Mouse (Mus musculus): ENCODE results near the gene Vmn1r85. TPM values are rescaled to one million over a fixed set of nuclear protein-coding genes. Genes with fewer than 3 reads are reported as not detected.
"Not testable (repeated sequence)": the region's sequence is repeated elsewhere in the genome, so short reads cannot be mapped to it uniquely, and the experiment has no call there.

The Vmn1r85 gene
- not detected in 2 replicates for polyA plus RNA-seq (2012; rRNA removed)

DNA sequence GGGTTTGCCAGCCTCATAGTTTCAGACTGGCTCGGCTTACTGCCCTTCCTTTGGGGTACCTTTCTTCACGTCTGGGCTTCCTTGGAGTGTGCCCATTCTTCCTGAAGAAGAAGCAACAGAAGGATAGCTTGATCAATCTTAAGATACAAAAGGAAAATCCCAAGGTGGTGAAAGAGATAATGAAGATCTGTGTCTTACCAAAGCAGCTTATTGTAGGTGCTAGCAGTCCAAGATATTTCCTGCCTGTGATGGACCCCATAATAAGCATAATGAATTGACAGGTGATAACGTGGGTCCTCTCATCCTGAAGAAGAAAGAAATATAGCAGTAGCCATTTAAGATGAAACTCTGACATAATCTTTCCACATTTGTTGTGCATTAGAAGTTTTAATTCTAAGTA is at the start of gene Vmn1r85:
Gene Vmn1r85, minus strand, starts transcription at position 101 of the 400 bp plus-strand sequence.
- WGBS = 44% methylated on average over 3 of the region's 3 CpGs
- no peaks in the 10 kb centered on the region for H3K4me1 ChIP-seq (ENCODE audit: control insufficient read depth, insufficient read depth, low read length)
- no peak for TF ChIP-seq POLR2A (IDR thresholded peaks at IDR 0.05; ENCODE audit: borderline replicate concordance, extremely low read depth, low read depth, low read length)
- no peak for TF ChIP-seq CTCF (IDR thresholded peaks at IDR 0.05; ENCODE audit: insufficient read depth, low read length)
- H3K4me3 ChIP-seq (replicated peaks; ENCODE audit: extremely low read depth, low read depth, low read length) = no peak within 1 kb of the TSS
- no peak for DNase-seq

DNA sequence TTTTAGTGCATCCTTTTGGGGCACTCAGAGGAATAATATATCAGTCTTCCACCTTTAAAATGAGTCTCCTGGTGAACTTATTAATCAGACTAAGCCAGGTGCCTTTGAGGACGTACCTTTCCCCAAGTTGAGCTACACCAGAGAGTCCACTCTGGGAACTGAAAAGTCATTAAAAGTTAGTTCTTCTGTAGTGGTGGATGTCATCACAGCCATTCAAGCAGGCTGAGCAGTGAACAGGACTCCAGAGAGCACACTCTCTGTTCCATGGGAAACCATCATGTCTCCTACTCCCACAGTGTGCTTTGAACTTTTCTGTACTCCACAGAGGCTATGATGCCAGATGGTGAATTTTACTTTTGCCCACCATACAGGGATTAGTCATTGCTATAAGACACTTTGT is 45.1 kb upstream of the Vmn1r85 start, which contains the start of gene Vmn1r87:
Gene Vmn1r87, minus strand, starts transcription at position 101 of the 400 bp plus-strand sequence.
- 74% methylated on average over 1 of the region's 1 CpGs for WGBS
- Histone ChIP-seq H3K4me1 (ENCODE audit: control insufficient read depth, insufficient read depth, low read length) (no peaks in the 10 kb centered on the region), H3K4me3 (replicated peaks; ENCODE audit: extremely low read depth, low read depth, low read length) (no peak within 1 kb of the TSS)
- no peak for DNase-seq
- TF ChIP-seq POLR2A (IDR thresholded peaks at IDR 0.05; ENCODE audit: borderline replicate concordance, extremely low read depth, low read depth, low read length) (no peak), CTCF (IDR thresholded peaks at IDR 0.05; ENCODE audit: insufficient read depth, low read length) (no peak)

DNA sequence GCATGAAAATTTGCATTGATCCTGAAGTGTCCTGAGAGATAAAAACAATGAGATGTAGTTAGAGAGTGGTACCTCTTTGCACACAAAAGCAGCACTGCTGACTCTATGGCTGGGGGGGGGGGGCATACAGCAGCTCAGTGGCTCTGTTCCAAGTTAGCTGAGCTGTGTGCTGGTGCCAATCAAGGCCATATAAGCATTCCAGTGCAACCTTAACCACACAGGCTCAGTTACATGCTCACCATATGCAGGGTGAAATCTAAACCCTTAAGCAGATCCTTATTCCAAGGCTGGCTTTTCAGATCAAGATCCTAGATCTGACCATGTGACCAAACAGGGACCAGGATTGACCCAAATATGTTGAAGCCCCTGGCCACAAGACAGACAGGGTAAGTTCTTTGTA is 42.4 kb upstream of the Vmn1r85 start:
- TF ChIP-seq CTCF (IDR thresholded peaks at IDR 0.05; ENCODE audit: insufficient read depth, low read length) (no peak), POLR2A (IDR thresholded peaks at IDR 0.05; ENCODE audit: borderline replicate concordance, extremely low read depth, low read depth, low read length) (no peak)
- Histone ChIP-seq H3K4me1 (ENCODE audit: control insufficient read depth, insufficient read depth, low read length) (no peaks in the 10 kb centered on the region), H3K4me3 (replicated peaks; ENCODE audit: extremely low read depth, low read depth, low read length) (no peak overlapping the region)
- DNase-seq = no peak

DNA sequence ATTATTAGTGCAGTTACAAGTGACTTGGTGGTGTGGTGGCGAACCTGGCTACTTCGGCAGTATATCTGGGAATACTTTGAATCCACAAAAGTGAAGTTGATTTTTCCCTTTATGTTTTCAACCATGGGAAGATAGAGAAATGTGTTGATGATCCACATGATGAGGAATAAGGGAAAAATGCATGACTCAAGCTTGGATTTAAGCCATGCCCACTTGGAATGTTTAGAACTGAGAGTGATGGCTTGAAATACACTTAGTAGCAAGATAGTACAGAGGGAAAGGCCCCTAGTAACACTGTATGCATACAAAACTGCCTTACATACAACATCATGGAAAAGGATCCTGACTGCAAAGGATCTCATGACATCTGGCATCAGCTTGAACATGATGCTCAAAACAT is 36.9 kb upstream of the Vmn1r85 start:
- TF ChIP-seq POLR2A (IDR thresholded peaks at IDR 0.05; ENCODE audit: borderline replicate concordance, extremely low read depth, low read depth, low read length) = no peak
- no peak for TF ChIP-seq CTCF (IDR thresholded peaks at IDR 0.05; ENCODE audit: insufficient read depth, low read length)
- Histone ChIP-seq H3K4me3 (replicated peaks; ENCODE audit: extremely low read depth, low read depth, low read length) (no peak overlapping the region), H3K4me1 (ENCODE audit: control insufficient read depth, insufficient read depth, low read length) (no peaks in the 10 kb centered on the region)
- WGBS = 87% methylated on average over 2 of the region's 2 CpGs
- no peak for DNase-seq

DNA sequence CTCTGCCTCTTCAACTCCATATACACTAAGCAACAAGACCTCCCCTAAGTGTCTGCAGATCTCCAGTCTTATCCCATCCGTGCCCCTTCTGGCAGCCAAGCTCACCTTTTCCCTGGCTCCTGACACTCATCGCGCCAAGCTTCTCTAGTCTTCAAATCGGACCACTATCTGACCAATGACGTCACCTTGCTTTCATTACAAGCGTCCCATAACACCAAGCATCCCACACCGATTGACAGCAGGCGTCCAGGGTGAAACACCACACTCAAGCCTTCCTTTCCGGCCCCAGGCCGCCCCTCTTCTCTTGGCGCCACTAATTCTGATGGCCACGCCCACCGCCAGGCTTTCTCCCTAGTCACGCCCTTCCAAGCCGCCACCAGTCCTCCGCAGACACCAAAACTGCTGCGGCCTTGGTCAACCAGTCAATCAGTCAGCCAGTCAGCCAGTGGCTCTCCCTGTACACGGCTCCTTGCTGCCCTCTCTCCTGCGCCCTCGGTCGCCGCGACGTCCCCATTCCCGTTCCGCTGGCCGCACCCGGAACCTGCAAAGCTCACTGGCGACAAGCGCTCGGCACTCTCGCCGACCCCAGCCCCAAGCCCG is 28.7 kb upstream of the Vmn1r85 start:
- H3K4me3 ChIP-seq (replicated peaks; ENCODE audit: extremely low read depth, low read depth, low read length); H3K4me1 ChIP-seq (ENCODE audit: control insufficient read depth, insufficient read depth, low read length): not testable (repeated sequence)
- 2% methylated on average over 27 of the region's 34 CpGs for WGBS
- peak; percentile 7 for DNase-seq

DNA sequence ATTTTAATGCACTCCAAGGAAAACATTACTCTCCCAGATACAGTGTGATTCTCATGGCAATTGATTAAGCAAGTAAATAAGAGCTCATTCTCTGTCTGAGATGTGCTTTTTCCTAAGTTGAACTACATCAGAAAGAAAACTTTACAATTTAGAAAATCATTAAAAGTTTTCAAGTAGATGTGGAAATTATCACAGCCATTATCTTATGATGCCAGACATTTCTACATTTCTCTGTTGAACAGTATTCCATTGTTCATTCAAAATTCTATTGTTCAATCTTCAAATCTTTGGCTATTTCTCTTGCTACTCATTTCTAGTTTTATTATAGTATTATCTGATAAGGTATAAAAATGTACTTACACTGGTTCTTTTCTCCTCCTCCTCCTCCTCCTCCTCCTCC is 24.8 kb upstream of the Vmn1r85 start, which contains the start of gene Vmn1r86:
Gene Vmn1r86, minus strand, starts transcription at position 101 of the 400 bp plus-strand sequence.
- no peaks in the 10 kb centered on the region for H3K4me1 ChIP-seq (ENCODE audit: control insufficient read depth, insufficient read depth, low read length)
- no peak for TF ChIP-seq POLR2A (IDR thresholded peaks at IDR 0.05; ENCODE audit: borderline replicate concordance, extremely low read depth, low read depth, low read length)
- no peak for TF ChIP-seq CTCF (IDR thresholded peaks at IDR 0.05; ENCODE audit: insufficient read depth, low read length)
- H3K4me3 ChIP-seq (replicated peaks; ENCODE audit: extremely low read depth, low read depth, low read length) = no peak within 1 kb of the TSS
- no peak for DNase-seq

DNA sequence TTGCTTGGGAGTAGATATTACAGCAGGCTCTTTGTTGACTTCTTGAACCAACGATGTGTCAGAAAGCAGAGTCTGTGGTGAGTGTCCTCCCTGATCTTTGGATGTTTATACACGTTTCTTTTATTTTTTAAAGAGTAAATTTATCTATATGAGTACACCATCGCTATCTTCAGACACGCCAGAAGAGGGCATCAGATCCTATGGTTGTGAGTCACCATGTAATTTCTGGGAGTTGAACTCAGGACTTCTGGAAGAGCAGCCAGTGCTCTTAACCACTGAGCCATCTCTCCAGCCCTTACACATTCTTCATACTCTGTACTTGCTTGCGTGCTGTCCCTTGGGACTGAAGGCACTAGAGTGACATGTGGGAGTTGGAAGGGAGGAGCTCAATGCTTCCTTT is 22.7 kb downstream of the Vmn1r85 start:
- no peak for DNase-seq
- TF ChIP-seq POLR2A (IDR thresholded peaks at IDR 0.05; ENCODE audit: borderline replicate concordance, extremely low read depth, low read depth, low read length) = no peak
- TF ChIP-seq CTCF (IDR thresholded peaks at IDR 0.05; ENCODE audit: insufficient read depth, low read length) = no peak
- WGBS = 55% methylated on average over 5 of the region's 5 CpGs

DNA sequence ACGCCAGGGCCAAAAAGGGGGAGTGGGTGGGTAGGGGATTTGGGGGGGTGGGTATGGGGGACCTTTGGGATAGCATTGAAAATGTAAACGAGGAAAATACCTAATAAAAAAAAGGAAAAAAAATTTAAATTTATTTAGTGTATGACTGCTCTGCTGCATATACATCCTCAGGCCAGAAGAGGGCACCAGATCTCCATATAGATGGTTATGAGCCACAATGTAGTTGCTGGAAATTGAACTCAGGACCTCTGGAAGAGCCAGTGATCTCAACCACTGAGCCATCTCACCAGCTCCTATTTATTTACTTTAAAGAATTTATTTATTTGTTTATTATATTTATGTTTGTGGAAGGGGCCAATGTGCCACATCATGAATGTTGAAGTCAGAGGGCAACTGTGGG is 31.6 kb downstream of the Vmn1r85 start:
- not testable (repeated sequence) for H3K4me3 ChIP-seq (replicated peaks; ENCODE audit: extremely low read depth, low read depth, low read length); H3K4me1 ChIP-seq (ENCODE audit: control insufficient read depth, insufficient read depth, low read length); DNase-seq
- whole genome bisulfite sequencing = 46% methylated on average over 2 of the region's 2 CpGs

More for the DNA sequence above, 22.7 kb downstream of the Vmn1r85 start:
- no peak overlapping the region for H3K4me3 ChIP-seq (replicated peaks; ENCODE audit: extremely low read depth, low read depth, low read length)
- H3K4me1 ChIP-seq (ENCODE audit: control insufficient read depth, insufficient read depth, low read length) = no peaks in the 10 kb centered on the region

DNA sequence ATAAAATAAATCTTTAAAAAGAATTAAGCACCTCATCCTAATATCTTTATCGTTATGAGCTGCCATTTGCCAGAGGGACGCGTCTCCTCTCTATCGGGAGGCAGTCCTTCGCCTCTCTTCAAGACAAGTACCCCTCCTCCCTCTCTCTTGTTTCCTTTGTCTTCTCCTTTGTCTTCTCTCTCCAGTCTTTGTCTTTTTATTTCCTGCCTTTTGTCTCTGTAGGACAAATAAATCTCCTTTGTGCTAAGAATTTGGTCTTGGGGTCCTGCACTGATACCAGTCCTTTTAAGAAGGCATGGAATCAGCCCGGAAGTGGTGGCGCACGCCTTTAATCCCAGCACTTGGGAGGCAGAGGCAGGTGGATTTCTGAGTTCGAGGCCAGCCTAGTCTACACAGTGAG is 35.4 kb downstream of the Vmn1r85 start:
- no peaks in the 10 kb centered on the region for H3K4me1 ChIP-seq (ENCODE audit: control insufficient read depth, insufficient read depth, low read length)
- 89% methylated on average over 9 of the region's 9 CpGs for WGBS
- DNase-seq = no peak
- TF ChIP-seq CTCF (IDR thresholded peaks at IDR 0.05; ENCODE audit: insufficient read depth, low read length) = no peak
- TF ChIP-seq POLR2A (IDR thresholded peaks at IDR 0.05; ENCODE audit: borderline replicate concordance, extremely low read depth, low read depth, low read length) = no peak
- no peak overlapping the region for H3K4me3 ChIP-seq (replicated peaks; ENCODE audit: extremely low read depth, low read depth, low read length)

DNA sequence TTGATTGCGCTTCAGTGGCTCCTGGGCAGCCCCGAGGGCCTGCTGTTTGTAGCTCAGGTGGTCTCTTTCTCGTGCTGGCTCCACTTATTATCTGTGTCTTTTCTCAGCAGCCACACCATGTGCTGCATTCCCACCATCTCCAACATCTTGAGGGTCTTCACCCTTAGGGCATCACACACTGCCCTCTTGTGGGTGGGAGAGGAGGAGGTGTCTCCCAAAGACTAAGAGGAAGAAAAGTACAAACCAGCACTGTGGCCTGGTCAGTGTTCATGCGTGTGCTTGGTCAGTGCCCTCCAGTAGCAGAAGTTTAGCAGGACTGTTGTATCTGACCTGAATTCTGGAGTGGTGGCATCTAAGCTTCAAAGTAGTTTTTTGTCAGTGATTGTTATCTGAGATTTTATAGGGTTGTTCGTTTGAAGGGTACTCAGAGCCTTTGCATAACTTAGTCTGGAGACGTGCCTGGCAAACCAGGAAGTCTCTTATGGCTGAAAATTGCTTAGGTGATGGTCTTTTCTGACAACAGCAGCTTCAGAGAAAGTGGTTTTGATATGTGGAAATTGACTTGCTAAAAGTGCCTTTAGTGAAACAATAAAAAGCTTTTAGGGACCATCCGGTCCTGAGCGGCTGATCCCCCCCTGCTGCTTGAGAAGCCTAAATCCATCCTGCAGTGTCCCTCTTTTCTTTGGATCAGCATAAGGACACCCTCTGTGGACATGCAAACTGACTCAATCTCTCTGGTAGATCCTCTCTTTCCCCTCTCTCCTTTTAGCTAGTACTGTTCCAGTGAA is 37.9 kb downstream of the Vmn1r85 start:
- no peak for DNase-seq
- Histone ChIP-seq H3K4me1 (ENCODE audit: control insufficient read depth, insufficient read depth, low read length) (no peaks in the 10 kb centered on the region), H3K4me3 (replicated peaks; ENCODE audit: extremely low read depth, low read depth, low read length) (no peak overlapping the region)
- 62% methylated on average over 8 of the region's 8 CpGs for WGBS
- TF ChIP-seq POLR2A (IDR thresholded peaks at IDR 0.05; ENCODE audit: borderline replicate concordance, extremely low read depth, low read depth, low read length) (no peak), CTCF (IDR thresholded peaks at IDR 0.05; ENCODE audit: insufficient read depth, low read length) (no peak)
